ENCODE assay signal across 27 mouse cellular contexts in the genomic region with DNA sequence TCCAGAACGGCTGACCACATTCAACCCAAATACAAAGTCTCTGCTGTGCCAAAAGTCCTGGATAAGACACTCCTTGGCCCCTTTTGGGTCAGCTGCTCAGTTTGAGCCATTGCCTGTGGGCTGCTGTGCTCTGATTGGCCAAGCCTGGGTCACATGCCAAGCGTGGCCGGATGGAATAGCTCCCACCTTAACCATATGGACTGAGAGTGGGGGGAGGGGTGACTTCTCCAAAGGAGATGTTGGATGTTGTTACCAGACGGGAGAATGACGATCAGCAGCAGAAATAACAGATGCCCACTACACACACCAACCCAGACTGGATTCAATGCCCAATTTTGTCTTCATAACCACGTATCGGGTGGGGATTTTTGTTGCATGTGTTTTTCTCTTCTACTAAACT. TPM values are rescaled to one million over a fixed set of nuclear protein-coding genes. Genes with fewer than 3 reads are reported as not detected.
A peak's percentile ranks its signal among the peaks of the same experiment; 100 is the strongest.
DNase-seq lines count a peak whose midpoint lies in the region; ATAC-seq and TF ChIP-seq lines count a peak whose summit lies in the region.
"Had no signal": no experiment of that assay in that cellular context is flagged by ENCODE, and none has a peak within 500 bp of the region (broad histone marks: within the 10 kb centered on the region; RNA-seq: fewer than 3 reads in every experiment).

No protein-coding gene starts in this region.

- H3K27me3 ChIP-seq in intestine, embryonic 14.5 days (replicated peaks; ENCODE audit: control insufficient read depth, insufficient read depth, low read length) = peaks cover 57% of the 10 kb centered on the region
- peaks cover 55% of the 10 kb centered on the region for H3K27me3 ChIP-seq in intestine, postnatal 0 days (replicated peaks; ENCODE audit: control insufficient read depth, insufficient read depth, low read length)
- peaks cover 96% of the 10 kb centered on the region for H3K27me3 ChIP-seq in midbrain, embryonic 10.5 days (ENCODE audit: low read depth, poor library complexity, severe bottlenecking)
- peaks cover 69% of the 10 kb centered on the region for H3K27me3 ChIP-seq in midbrain, embryonic 15.5 days (replicated peaks)

- no peak overlapping the region for H3K9ac ChIP-seq in intestine, embryonic 14.5 days (ENCODE audit: low read length)
- no peak overlapping the region for H3K9ac ChIP-seq in intestine, postnatal 0 days (ENCODE audit: low read depth, low read length)
- H3K9ac ChIP-seq in midbrain, embryonic 15.5 days = no peak overlapping the region
- H3K9ac ChIP-seq: heart, embryonic 12.5 days; hindbrain, embryonic 12.5 days; intestine, embryonic 15.5 days; kidney, embryonic 15.5 days; limb, embryonic 13.5 days; liver, embryonic 15.5 days; neural tube, embryonic 15.5 days had no signal

- no peak overlapping the region for H3K4me2 ChIP-seq in intestine, embryonic 14.5 days (ENCODE audit: low read length)
- H3K4me2 ChIP-seq in intestine, postnatal 0 days (replicated peaks; ENCODE audit: low read depth) = no peak overlapping the region
- H3K4me2 ChIP-seq in midbrain, embryonic 15.5 days = no peak overlapping the region
- H3K4me2 ChIP-seq: heart, embryonic 12.5 days; hindbrain, embryonic 12.5 days; intestine, embryonic 15.5 days; kidney, embryonic 15.5 days; limb, embryonic 13.5 days; liver, embryonic 15.5 days; neural tube, embryonic 15.5 days had no signal

- H3K4me3 ChIP-seq in intestine, embryonic 14.5 days (ENCODE audit: low read depth, low read length) = no peak overlapping the region
- H3K4me3 ChIP-seq in intestine, postnatal 0 days (ENCODE audit: low read depth, low read length) = no peak overlapping the region
- no peak overlapping the region for H3K4me3 ChIP-seq in midbrain, embryonic 10.5 days
- H3K4me3 ChIP-seq in midbrain, embryonic 15.5 days = no peak overlapping the region
- H3K4me3 ChIP-seq: heart, embryonic 12.5 days; hindbrain, embryonic 12.5 days; intestine, embryonic 15.5 days; kidney, embryonic 15.5 days; left cerebral cortex, adult 2 months; limb, embryonic 13.5 days; liver, embryonic 15.5 days; neural tube, embryonic 15.5 days had no signal

- no peaks in the 10 kb centered on the region for H3K36me3 ChIP-seq in intestine, embryonic 14.5 days (ENCODE audit: control insufficient read depth, insufficient read depth, low read length)
- no peaks in the 10 kb centered on the region for H3K36me3 ChIP-seq in intestine, postnatal 0 days (ENCODE audit: control insufficient read depth, insufficient read depth)
- H3K36me3 ChIP-seq in midbrain, embryonic 10.5 days = no peaks in the 10 kb centered on the region
- no peaks in the 10 kb centered on the region for H3K36me3 ChIP-seq in midbrain, embryonic 15.5 days (replicated peaks)
- H3K36me3 ChIP-seq: heart, embryonic 12.5 days; hindbrain, embryonic 12.5 days; intestine, embryonic 15.5 days; kidney, embryonic 15.5 days; limb, embryonic 13.5 days; liver, embryonic 15.5 days; neural tube, embryonic 15.5 days had no signal

- DNase-seq in embryo, embryonic 10 days (ENCODE audit: low spot score) = peak; percentile 9
- DNase-seq in embryo, embryonic 10.5 days (ENCODE audit: low spot score) = no peak
- peak; percentile 41 for DNase-seq in intestine, embryonic 14.5 days (ENCODE audit: low spot score)
- DNase-seq in midbrain, embryonic 10.5 days (ENCODE audit: low spot score) = peak; percentile 12
- DNase-seq in retina, postnatal 1 day = peak; percentile 39
- DNase-seq in adrenal gland, postnatal 36 days = no peak
- DNase-seq: cerebellum, adult 8-10 months; heart, postnatal 14 days; right cerebral cortex, postnatal 4 days; thymus, adult 2 months had no signal

- no peak overlapping the region for H3K27ac ChIP-seq in intestine, embryonic 14.5 days (ENCODE audit: low read depth)
- H3K27ac ChIP-seq in intestine, postnatal 0 days (ENCODE audit: low read depth, low read length) = no peak overlapping the region
- H3K27ac ChIP-seq in midbrain, embryonic 10.5 days (replicated peaks) = no peak overlapping the region
- H3K27ac ChIP-seq in midbrain, embryonic 15.5 days = no peak overlapping the region
- H3K27ac ChIP-seq: hindbrain, embryonic 12.5 days; intestine, embryonic 15.5 days; kidney, embryonic 15.5 days; left cerebral cortex, adult 2 months; limb, embryonic 13.5 days; liver, embryonic 15.5 days; neural tube, embryonic 15.5 days had no signal

- no peaks in the 10 kb centered on the region for H3K4me1 ChIP-seq in intestine, embryonic 14.5 days (replicated peaks; ENCODE audit: control insufficient read depth, insufficient read depth, low read length)
- no peaks in the 10 kb centered on the region for H3K4me1 ChIP-seq in intestine, postnatal 0 days (replicated peaks; ENCODE audit: control insufficient read depth, insufficient read depth, low read length)
- peaks cover 5% of the 10 kb centered on the region for H3K4me1 ChIP-seq in midbrain, embryonic 10.5 days
- H3K4me1 ChIP-seq in midbrain, embryonic 15.5 days = peaks cover 5% of the 10 kb centered on the region; the same call in 1 of the 2 replicates
- H3K4me1 ChIP-seq: heart, embryonic 12.5 days; intestine, embryonic 15.5 days; kidney, embryonic 15.5 days; liver, embryonic 15.5 days had no signal

- no peak for ATAC-seq in intestine, embryonic 14.5 days (replicated peaks; ENCODE audit: low FRiP score, low TSS enrichment, low read depth)
- ATAC-seq in intestine, postnatal 0 days = no peak
- ATAC-seq in midbrain, embryonic 15.5 days (replicated peaks) = no peak
- ATAC-seq: forebrain, embryonic 16.5 days; intestine, embryonic 15.5 days; lung, postnatal 0 days; midbrain, embryonic 16.5 days had no signal

- WGBS in intestine, embryonic 14.5 days = 43% methylated on average over 7 of the region's 7 CpGs
- WGBS in intestine, postnatal 0 days = 43% methylated on average over 7 of the region's 7 CpGs
- WGBS in midbrain, embryonic 10.5 days = 62% methylated on average over 7 of the region's 7 CpGs
- WGBS in midbrain, embryonic 15.5 days = 52% methylated on average over 7 of the region's 7 CpGs

- H3K9me3 ChIP-seq in intestine, embryonic 14.5 days (ENCODE audit: control insufficient read depth, low read length) = no peaks in the 10 kb centered on the region
- no peaks in the 10 kb centered on the region for H3K9me3 ChIP-seq in intestine, postnatal 0 days (ENCODE audit: control insufficient read depth)
- no peaks in the 10 kb centered on the region for H3K9me3 ChIP-seq in midbrain, embryonic 10.5 days (replicated peaks)
- no peaks in the 10 kb centered on the region for H3K9me3 ChIP-seq in midbrain, embryonic 15.5 days
- H3K9me3 ChIP-seq: heart, embryonic 12.5 days; hindbrain, embryonic 12.5 days; intestine, embryonic 15.5 days; kidney, embryonic 15.5 days; limb, embryonic 13.5 days; liver, embryonic 15.5 days; neural tube, embryonic 15.5 days had no signal

- no peak for TF ChIP-seq CTCF in intestine, postnatal 0 days (IDR thresholded peaks at IDR 0.05; ENCODE audit: low read depth)

RNA-seq across cellular contexts. Expression of a gene that starts 13.1 kb away (rescaled TPM):
- polyA plus RNA-seq in intestine, embryonic 14.5 days (2014; fragmentation: Nextera tagmentation; extraction: Ambion mirVana) = not detected in 2 replicates
- polyA plus RNA-seq in intestine, postnatal 0 days (2015; fragmentation: Nextera tagmentation; extraction: Ambion mirVana) = not detected in 2 replicates
- 5.0 and 9.8 TPM in 2 replicates for polyA plus RNA-seq in midbrain, embryonic 10.5 days (2016; fragmentation: Nextera tagmentation; extraction: Ambion mirVana)
- 4.1 and 4.2 TPM in 2 replicates for polyA plus RNA-seq in midbrain, embryonic 15.5 days (2015; fragmentation: Nextera tagmentation; extraction: Ambion mirVana)
- not detected for total RNA-seq in adrenal gland, postnatal 36 days (2021)
- total RNA-seq: adrenal gland, postnatal 4 days had no signal
- polyA plus RNA-seq: gonadal fat pad, adult 2 months; intestine, embryonic 15.5 days; kidney, embryonic 15.5 days; large intestine, adult 2 months; lung, postnatal 0 days; neural tube, embryonic 15.5 days; stomach, embryonic 16.5 days had no signal

RNA-seq across cellular contexts. Expression of a gene that starts 51.0 kb away (rescaled TPM):
- 40.7 and 46.7 TPM in 2 replicates for polyA plus RNA-seq in intestine, embryonic 14.5 days (2014; fragmentation: Nextera tagmentation; extraction: Ambion mirVana)
- 39.8 and 41.6 TPM in 2 replicates for polyA plus RNA-seq in intestine, postnatal 0 days (2015; fragmentation: Nextera tagmentation; extraction: Ambion mirVana)
- polyA plus RNA-seq in midbrain, embryonic 10.5 days (2016; fragmentation: Nextera tagmentation; extraction: Ambion mirVana) = 25.1 and 25.5 TPM in 2 replicates
- 34.8 and 37.5 TPM in 2 replicates for polyA plus RNA-seq in midbrain, embryonic 15.5 days (2015; fragmentation: Nextera tagmentation; extraction: Ambion mirVana)
- 10 to 100 TPM; 33.5 to 45.3 TPM for total RNA-seq in adrenal gland, postnatal 36 days (2021)

RNA-seq across cellular contexts. Expression of a gene that starts 51.1 kb away (rescaled TPM):
- polyA plus RNA-seq in intestine, embryonic 14.5 days (2014; fragmentation: Nextera tagmentation; extraction: Ambion mirVana) = 0.07 TPM in 1 of 2 replicates, not detected in the other
- polyA plus RNA-seq in intestine, postnatal 0 days (2015; fragmentation: Nextera tagmentation; extraction: Ambion mirVana) = 0.12 and 0.23 TPM in 2 replicates
- 0.06 and 0.09 TPM in 2 replicates for polyA plus RNA-seq in midbrain, embryonic 10.5 days (2016; fragmentation: Nextera tagmentation; extraction: Ambion mirVana)
- polyA plus RNA-seq in midbrain, embryonic 15.5 days (2015; fragmentation: Nextera tagmentation; extraction: Ambion mirVana) = 0.14 TPM in 1 of 2 replicates, not detected in the other
- total RNA-seq in adrenal gland, postnatal 36 days (2021) = under 1 TPM; 0.13 to 0.17 TPM
- total RNA-seq: adrenal gland, postnatal 4 days; heart, postnatal 14 days had no signal

Comparison
In these comparisons a context has a peak if more than half of its experiments do, and no peak if none do; other contexts are left out.
1. DNase-seq: peak in embryo, embryonic 10 days (single experiment), intestine, embryonic 14.5 days (single experiment), midbrain, embryonic 10.5 days (single experiment) and retina, postnatal 1 day (single experiment); none in embryo, embryonic 10.5 days (single experiment) and adrenal gland, postnatal 36 days (0 of 2).